Mouse (Mus musculus): ENCODE results near the gene Pde9a. TPM values are rescaled to one million over a fixed set of nuclear protein-coding genes. Genes with fewer than 3 reads are reported as not detected.

Pde9a gene
- polyA plus RNA-seq, 1 experiment: 83.6 TPM

DNA sequence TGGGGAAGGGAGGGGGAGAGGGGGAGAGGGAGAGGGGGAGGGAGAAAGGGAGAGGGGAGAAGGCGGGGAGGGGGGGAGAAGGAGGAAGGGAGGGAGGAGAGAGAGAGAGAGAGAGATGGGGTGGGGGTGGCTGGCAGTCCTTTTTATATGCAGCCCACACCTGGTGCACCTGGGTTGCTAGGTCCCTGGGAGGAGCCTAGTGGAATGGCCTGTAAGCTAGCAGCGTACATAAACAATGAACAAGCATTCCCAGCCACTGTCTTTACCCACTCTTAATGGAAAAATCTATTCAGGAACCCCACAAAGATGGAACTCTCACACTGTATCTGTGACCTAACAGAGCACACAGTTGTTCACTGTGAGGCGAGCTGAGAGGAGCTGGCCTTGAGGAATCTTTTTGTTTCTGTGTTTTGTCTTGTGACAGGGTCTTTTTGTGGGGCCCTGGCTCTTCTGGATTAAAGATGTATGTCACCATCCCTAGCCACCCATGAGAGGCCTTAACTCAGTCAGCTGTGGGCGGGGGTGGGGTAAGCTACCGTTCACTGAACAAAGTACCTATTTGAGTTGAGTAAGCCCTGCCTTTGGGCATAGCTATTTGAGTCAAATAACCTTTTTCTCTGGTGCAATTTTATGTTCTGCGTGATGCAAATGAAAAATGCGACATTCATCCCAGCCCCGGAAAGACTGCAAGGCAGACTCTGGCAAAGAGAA, 30.1 kb upstream of the Pde9a start:
- DNase-seq: no peak
- TF ChIP-seq POLR2A (IDR thresholded peaks at IDR 0.05; ENCODE audit: borderline replicate concordance, extremely low read depth, low read depth, low read length) (no peak), CTCF (IDR thresholded peaks at IDR 0.05; ENCODE audit: insufficient read depth, low read length) (no peak)
- 65% methylated on average over 7 of the region's 8 CpGs for WGBS
- Histone ChIP-seq H3K4me1 (ENCODE audit: control insufficient read depth, insufficient read depth, low read length) (no peaks in the 10 kb centered on the region), H3K4me3 (replicated peaks; ENCODE audit: extremely low read depth, low read depth, low read length) (no peak overlapping the region)

DNA sequence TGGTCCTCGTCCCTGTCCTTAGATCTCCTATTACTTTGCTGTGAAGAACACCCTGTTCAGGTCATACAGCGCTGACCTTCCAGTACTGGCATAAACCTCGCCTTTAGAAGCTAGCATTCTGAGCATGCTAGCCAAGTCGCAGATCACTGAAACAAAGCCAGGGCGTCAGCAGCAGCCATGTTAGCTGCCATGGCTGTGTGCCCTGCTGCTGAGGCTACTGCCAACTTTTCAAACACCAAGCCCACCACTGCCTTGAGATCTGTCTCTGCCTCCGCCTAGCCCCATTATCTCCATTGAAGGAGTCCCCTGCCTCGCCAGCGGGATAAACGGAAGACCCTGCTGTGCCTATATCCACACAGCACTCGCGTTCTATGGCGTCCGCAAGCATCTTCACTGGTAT, 25.4 kb upstream of the Pde9a start:
- TF ChIP-seq POLR2A (IDR thresholded peaks at IDR 0.05; ENCODE audit: borderline replicate concordance, extremely low read depth, low read depth, low read length): no peak
- TF ChIP-seq CTCF (IDR thresholded peaks at IDR 0.05; ENCODE audit: insufficient read depth, low read length): no peak
- no peak for DNase-seq
- no peaks in the 10 kb centered on the region for H3K4me1 ChIP-seq (ENCODE audit: control insufficient read depth, insufficient read depth, low read length)
- no peak overlapping the region for H3K4me3 ChIP-seq (replicated peaks; ENCODE audit: extremely low read depth, low read depth, low read length)
- 83% methylated on average over 13 of the region's 13 CpGs for WGBS

- WGBS: 87% methylated on average over 5 of the region's 5 CpGs
- no peak for TF ChIP-seq POLR2A (IDR thresholded peaks at IDR 0.05; ENCODE audit: borderline replicate concordance, extremely low read depth, low read depth, low read length)
- no peak for TF ChIP-seq CTCF (IDR thresholded peaks at IDR 0.05; ENCODE audit: insufficient read depth, low read length)
- H3K4me1 ChIP-seq (ENCODE audit: control insufficient read depth, insufficient read depth, low read length): no peaks in the 10 kb centered on the region
- no peak overlapping the region for H3K4me3 ChIP-seq (replicated peaks; ENCODE audit: extremely low read depth, low read depth, low read length)
- no peak for DNase-seq
These were observed 20.3 kb upstream of the Pde9a start for GRCm38 (mm10) chr17:31365586-31366166.

DNA sequence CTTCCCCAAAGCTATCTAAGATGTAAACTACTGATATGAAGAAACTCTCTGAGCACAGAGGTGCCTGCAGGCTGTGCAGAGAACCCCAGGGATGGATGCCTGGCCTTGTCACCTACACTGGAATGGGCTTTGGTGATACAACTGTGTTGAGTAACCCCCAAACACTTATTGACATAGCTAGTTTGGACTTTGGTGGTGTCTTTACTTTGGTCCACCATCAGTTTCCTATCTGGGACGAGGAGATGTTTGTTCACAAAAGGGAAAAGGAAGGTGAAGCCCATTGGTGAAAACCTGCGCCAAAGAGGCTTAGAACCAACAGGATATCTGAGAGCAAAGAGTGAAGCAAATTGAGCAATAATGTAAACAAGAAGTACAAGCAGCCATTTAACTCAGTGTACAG, 15.8 kb upstream of the Pde9a start:
- H3K4me3 ChIP-seq (replicated peaks; ENCODE audit: extremely low read depth, low read depth, low read length): no peak overlapping the region
- H3K4me1 ChIP-seq (ENCODE audit: control insufficient read depth, insufficient read depth, low read length): no peaks in the 10 kb centered on the region
- DNase-seq: no peak
- WGBS: 65% methylated on average over 2 of the region's 2 CpGs
- no peak for TF ChIP-seq CTCF (IDR thresholded peaks at IDR 0.05; ENCODE audit: insufficient read depth, low read length)
- TF ChIP-seq POLR2A (IDR thresholded peaks at IDR 0.05; ENCODE audit: borderline replicate concordance, extremely low read depth, low read depth, low read length): no peak

- DNase-seq: no peak
- TF ChIP-seq CTCF (IDR thresholded peaks at IDR 0.05; ENCODE audit: insufficient read depth, low read length) (no peak), POLR2A (IDR thresholded peaks at IDR 0.05; ENCODE audit: borderline replicate concordance, extremely low read depth, low read depth, low read length) (no peak)
- Histone ChIP-seq H3K4me1 (ENCODE audit: control insufficient read depth, insufficient read depth, low read length) (no peaks in the 10 kb centered on the region), H3K4me3 (replicated peaks; ENCODE audit: extremely low read depth, low read depth, low read length) (no peak overlapping the region)
These were observed 15.1 kb upstream of the Pde9a start for GRCm38 (mm10) chr17:31370931-31371330.

DNA sequence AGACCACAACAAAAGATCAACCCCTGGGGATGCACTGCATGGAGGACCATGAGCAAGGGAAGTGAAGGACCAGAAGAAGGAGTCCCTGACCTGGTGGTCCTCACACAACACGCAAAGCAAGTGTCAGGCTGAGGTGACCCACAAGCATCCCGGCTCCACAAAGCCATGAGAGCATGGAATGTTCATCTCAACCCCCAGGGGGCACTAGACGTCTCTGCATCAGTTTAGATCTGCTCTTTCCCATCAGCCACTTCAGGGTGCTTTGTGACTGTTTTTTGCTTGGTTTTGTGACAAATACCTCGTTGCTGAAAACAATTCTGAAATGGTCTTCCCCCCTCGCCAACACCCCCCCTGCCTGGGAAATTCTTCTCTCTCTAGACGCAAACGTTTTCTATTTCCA, 8.0 kb upstream of the Pde9a start:
- TF ChIP-seq POLR2A (IDR thresholded peaks at IDR 0.05; ENCODE audit: borderline replicate concordance, extremely low read depth, low read depth, low read length) (no peak), CTCF (IDR thresholded peaks at IDR 0.05; ENCODE audit: insufficient read depth, low read length) (peak; percentile 86)
- 10% methylated on average over 7 of the region's 7 CpGs for WGBS
- peaks cover 4% of the 10 kb centered on the region for H3K4me1 ChIP-seq (ENCODE audit: control insufficient read depth, insufficient read depth, low read length)
- H3K4me3 ChIP-seq (replicated peaks; ENCODE audit: extremely low read depth, low read depth, low read length): no peak overlapping the region
- DNase-seq: peak; percentile 53

DNA sequence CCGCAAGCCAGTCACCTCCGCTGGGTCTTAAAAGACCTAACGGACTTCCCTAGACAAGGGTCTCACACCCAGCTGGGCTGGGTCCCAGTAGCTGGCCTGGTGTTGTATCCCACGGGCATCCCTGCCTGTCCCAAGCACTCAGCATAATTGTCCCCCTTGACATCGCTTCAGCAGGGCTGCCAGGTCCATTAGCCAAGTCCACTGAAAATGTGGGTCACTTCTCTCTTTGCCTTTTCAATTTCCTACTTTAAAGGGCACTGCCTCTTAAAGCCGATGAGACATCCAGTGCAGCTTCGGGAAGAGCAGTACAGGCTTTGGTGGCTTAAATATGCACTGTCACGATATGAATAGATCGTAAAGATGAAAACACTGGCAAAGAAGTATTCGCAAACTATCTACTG, 7.6 kb upstream of the Pde9a start:
- Histone ChIP-seq H3K4me1 (ENCODE audit: control insufficient read depth, insufficient read depth, low read length) (peaks cover 4% of the 10 kb centered on the region), H3K4me3 (replicated peaks; ENCODE audit: extremely low read depth, low read depth, low read length) (no peak overlapping the region)
- TF ChIP-seq POLR2A (IDR thresholded peaks at IDR 0.05; ENCODE audit: borderline replicate concordance, extremely low read depth, low read depth, low read length) (no peak), CTCF (IDR thresholded peaks at IDR 0.05; ENCODE audit: insufficient read depth, low read length) (no peak)
- DNase-seq: no peak
- WGBS: 58% methylated on average over 10 of the region's 10 CpGs

DNA sequence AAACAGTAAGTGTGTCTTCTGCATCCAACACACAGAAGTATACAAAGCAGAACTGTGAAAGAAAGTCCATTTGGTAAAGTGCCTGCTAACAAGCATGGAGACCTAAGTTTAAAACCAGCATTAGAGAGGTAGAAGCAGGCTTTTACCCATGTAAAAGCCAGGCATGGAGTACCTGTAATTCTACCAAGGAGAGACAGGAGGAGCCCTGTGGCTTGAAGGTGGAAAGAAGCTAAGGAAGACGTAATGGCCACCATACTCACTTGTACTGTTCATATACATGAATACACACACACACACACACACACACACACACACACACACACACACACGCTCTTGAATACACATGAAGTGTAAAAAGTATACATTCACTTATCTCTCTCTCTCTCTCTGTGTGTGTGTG, 6.9 kb upstream of the Pde9a start:
- no peak for DNase-seq
- no peak for TF ChIP-seq CTCF (IDR thresholded peaks at IDR 0.05; ENCODE audit: insufficient read depth, low read length)
- no peak for TF ChIP-seq POLR2A (IDR thresholded peaks at IDR 0.05; ENCODE audit: borderline replicate concordance, extremely low read depth, low read depth, low read length)
- no peak overlapping the region for H3K4me3 ChIP-seq (replicated peaks; ENCODE audit: extremely low read depth, low read depth, low read length)
- 83% methylated on average over 2 of the region's 2 CpGs for WGBS
- H3K4me1 ChIP-seq (ENCODE audit: control insufficient read depth, insufficient read depth, low read length): peaks cover 4% of the 10 kb centered on the region

GRCm38 (mm10) chr17:31379863-31380262, 6.1 kb upstream of the Pde9a start:
- 78% methylated on average over 8 of the region's 8 CpGs for WGBS
- no peak for DNase-seq
- no peak for TF ChIP-seq CTCF (IDR thresholded peaks at IDR 0.05; ENCODE audit: insufficient read depth, low read length)
- TF ChIP-seq POLR2A (IDR thresholded peaks at IDR 0.05; ENCODE audit: borderline replicate concordance, extremely low read depth, low read depth, low read length): no peak
- Histone ChIP-seq H3K4me1 (ENCODE audit: control insufficient read depth, insufficient read depth, low read length) (peaks cover 4% of the 10 kb centered on the region), H3K4me3 (replicated peaks; ENCODE audit: extremely low read depth, low read depth, low read length) (no peak overlapping the region)

- WGBS: 63% methylated on average over 6 of the region's 6 CpGs
- H3K4me1 ChIP-seq (ENCODE audit: control insufficient read depth, insufficient read depth, low read length): peaks cover 12% of the 10 kb centered on the region
- no peak for DNase-seq
- no peak overlapping the region for H3K4me3 ChIP-seq (replicated peaks; ENCODE audit: extremely low read depth, low read depth, low read length)
- TF ChIP-seq POLR2A (IDR thresholded peaks at IDR 0.05; ENCODE audit: borderline replicate concordance, extremely low read depth, low read depth, low read length): no peak
- no peak for TF ChIP-seq CTCF (IDR thresholded peaks at IDR 0.05; ENCODE audit: insufficient read depth, low read length)
These were observed 2.7 kb upstream of the Pde9a start for GRCm38 (mm10) chr17:31383320-31383719.

All from lung, adult 2 months (tissue).